Mouse (Mus musculus) mesoderm, embryonic 11.5 days (tissue): ENCODE results near the gene Vmn1r48.
"Not testable (repeated sequence)": the region's sequence is repeated elsewhere in the genome, so short reads cannot be mapped to it uniquely, and the experiment has no call there.

Source experiments
- DNase-seq: peaks from one replicate; pipeline ENCODE4 v3.0.0-alpha.2; 2012; ENCODE audit warnings: low read depth, low spot score

Gene Vmn1r48

DNA sequence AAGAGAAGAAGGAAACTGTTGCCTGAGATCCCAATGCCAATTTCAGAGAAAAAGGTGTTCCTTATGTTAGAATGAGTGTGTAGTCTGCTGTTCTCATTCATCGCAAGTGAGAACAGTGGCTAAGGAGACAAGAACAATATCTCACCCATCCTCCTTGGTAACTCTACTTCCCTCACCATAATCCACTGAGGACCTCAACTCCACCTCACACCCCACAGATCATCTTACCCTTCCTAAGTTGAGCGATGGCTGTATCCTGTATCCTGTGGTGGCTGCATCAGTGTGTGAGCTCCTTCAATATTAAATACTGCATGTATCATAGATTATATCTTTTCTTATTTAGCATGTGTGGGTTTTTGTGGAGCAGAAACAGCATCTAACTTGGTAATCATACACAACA, at the start of gene Vmn1r48:
Vmn1r48 (minus strand) TSS at position 101 of the 400 bp plus-strand sequence.
- not testable (repeated sequence) for DNase-seq

DNA sequence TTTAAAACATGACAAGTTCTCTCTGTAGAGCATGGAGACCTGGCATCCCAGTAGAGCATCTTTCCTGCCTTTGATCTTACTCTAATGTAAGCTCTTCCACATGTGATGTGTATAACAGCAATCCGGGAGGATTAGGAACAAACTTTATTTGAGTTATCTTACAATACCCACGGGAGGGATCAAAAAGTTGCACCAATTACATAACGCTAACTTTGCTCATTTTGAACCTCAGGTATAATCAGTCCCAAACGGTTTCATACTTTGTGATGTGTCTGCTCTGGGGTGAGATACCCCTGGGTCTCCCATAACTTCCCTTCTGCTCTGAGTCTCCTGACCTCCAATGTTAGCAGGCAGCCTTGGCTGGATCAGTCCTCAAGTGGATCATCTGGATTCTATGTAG, 41.8 kb upstream of the Vmn1r48 start, which contains the start of gene Vmn1r49:
Vmn1r49 (minus strand) TSS at position 101 of the 400 bp plus-strand sequence.
- no peak for DNase-seq

DNA sequence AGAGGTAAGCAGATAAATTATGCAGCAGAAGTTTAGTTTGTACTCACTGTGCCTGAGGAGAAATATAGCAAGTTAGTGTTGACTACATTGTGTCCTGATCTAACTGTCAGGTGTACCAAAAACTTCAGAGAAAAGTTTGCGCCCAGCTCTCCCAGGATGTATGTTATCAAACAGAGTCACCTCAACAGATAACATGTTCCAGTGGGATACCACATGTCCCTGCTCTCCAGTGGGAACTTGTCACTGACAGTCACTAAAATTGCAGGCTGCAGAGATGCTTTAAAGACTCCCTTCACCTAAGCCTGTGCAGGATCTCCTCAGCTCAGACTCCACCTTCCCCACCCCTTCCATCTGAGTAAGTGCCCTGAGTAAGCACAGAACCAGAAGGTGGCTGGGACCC, 20.8 kb downstream of the Vmn1r48 start, which contains the start of gene Vmn1r47:
Vmn1r47 (plus strand) TSS at position 301 of the 400 bp plus-strand sequence.
- DNase-seq: not testable (repeated sequence)

DNA sequence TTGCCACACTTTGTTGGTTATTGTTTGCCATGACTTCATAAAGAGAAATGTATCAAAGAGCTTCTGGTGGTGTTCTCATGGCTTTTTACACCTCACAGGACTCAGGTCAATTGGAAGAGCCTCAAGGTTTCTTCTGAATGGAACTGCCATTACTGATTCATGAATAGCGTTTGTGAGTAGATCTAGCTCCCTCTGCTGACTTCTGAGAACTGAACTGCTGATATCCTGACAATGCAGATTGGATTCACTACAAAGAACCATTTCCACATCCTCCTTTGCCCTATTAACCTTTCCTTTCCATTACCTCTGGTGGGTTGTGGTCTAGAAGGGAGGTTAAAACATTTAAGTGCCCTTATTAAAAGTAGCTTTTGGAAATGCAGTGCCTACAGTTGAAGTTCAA, 50.7 kb downstream of the Vmn1r48 start:
- DNase-seq: no peak
